In genomic region chr13:57277076-57277475, GRCm38 (mm10) we compare ENCODE assay signal across 11 mouse cellular contexts.
A peak's percentile ranks its signal among the peaks of the same experiment; 100 is the strongest.
DNase-seq lines count a peak whose midpoint lies in the region; ATAC-seq and TF ChIP-seq lines count a peak whose summit lies in the region.
"Had no signal": no experiment of that assay in that cellular context is flagged by ENCODE, and none has a peak within 500 bp of the region (broad histone marks: within the 10 kb centered on the region; RNA-seq: fewer than 3 reads in every experiment).

No protein-coding gene starts in this region.

- DNase-seq in adrenal gland, adult 2 months: peak; percentile 33
- no peak for DNase-seq in adrenal gland, adult 18-20 months (ENCODE audit: low spot score in 2 of 2)
- DNase-seq in hindbrain, embryonic 11.5 days (ENCODE audit: low spot score): peak; percentile 36
- DNase-seq in neural tube, embryonic 10.5 days (ENCODE audit: extremely low spot score, low spot score): peak; percentile 15
- no peak for DNase-seq in stomach, postnatal 0 days (ENCODE audit: low spot score)
- no peak for DNase-seq in Muller cell, postnatal 12 days (ENCODE audit: inconsistent ontology term)
- DNase-seq: heart, postnatal 36 days had no signal

- peak; percentile 48 for TF ChIP-seq CTCF in stomach, postnatal 0 days (IDR thresholded peaks at IDR 0.05; ENCODE audit: low read depth)

- no peak for TF ChIP-seq EP300 in stomach, postnatal 0 days (optimal IDR thresholded peaks at IDR 0.05)

- no peak overlapping the region for H3K27ac ChIP-seq in hindbrain, embryonic 11.5 days (ENCODE audit: low read depth, low read length)
- no peak overlapping the region for H3K27ac ChIP-seq in hindbrain, embryonic 13.5 days
- no peak overlapping the region for H3K27ac ChIP-seq in neural tube, embryonic 15.5 days (replicated peaks)
- H3K27ac ChIP-seq in stomach, postnatal 0 days (replicated peaks): no peak overlapping the region
- H3K27ac ChIP-seq: embryonic facial prominence, embryonic 12.5 days had no signal

- no peaks in the 10 kb centered on the region for H3K36me3 ChIP-seq in hindbrain, embryonic 11.5 days (ENCODE audit: control insufficient read depth, insufficient read depth, low read length)
- no peaks in the 10 kb centered on the region for H3K36me3 ChIP-seq in hindbrain, embryonic 13.5 days
- no peaks in the 10 kb centered on the region for H3K36me3 ChIP-seq in neural tube, embryonic 15.5 days
- H3K36me3 ChIP-seq in stomach, postnatal 0 days (ENCODE audit: control insufficient read depth, insufficient read depth, low read length): no peaks in the 10 kb centered on the region
- H3K36me3 ChIP-seq: embryonic facial prominence, embryonic 12.5 days had no signal

- no peak overlapping the region for H3K9ac ChIP-seq in hindbrain, embryonic 11.5 days (ENCODE audit: low read depth, low read length)
- no peak overlapping the region for H3K9ac ChIP-seq in hindbrain, embryonic 13.5 days
- H3K9ac ChIP-seq in neural tube, embryonic 15.5 days (replicated peaks): no peak overlapping the region
- H3K9ac ChIP-seq in stomach, postnatal 0 days (ENCODE audit: low read length): no peak overlapping the region
- H3K9ac ChIP-seq: embryonic facial prominence, embryonic 12.5 days had no signal

- H3K4me2 ChIP-seq in hindbrain, embryonic 11.5 days (replicated peaks; ENCODE audit: low read depth, low read length): no peak overlapping the region
- H3K4me2 ChIP-seq in hindbrain, embryonic 13.5 days: no peak overlapping the region
- H3K4me2 ChIP-seq in neural tube, embryonic 15.5 days: no peak overlapping the region
- H3K4me2 ChIP-seq in stomach, postnatal 0 days (replicated peaks; ENCODE audit: low read depth): no peak overlapping the region
- H3K4me2 ChIP-seq: embryonic facial prominence, embryonic 12.5 days had no signal

- H3K9me3 ChIP-seq in hindbrain, embryonic 11.5 days (ENCODE audit: control insufficient read depth, low read length): no peaks in the 10 kb centered on the region
- H3K9me3 ChIP-seq in hindbrain, embryonic 13.5 days: no peaks in the 10 kb centered on the region
- no peaks in the 10 kb centered on the region for H3K9me3 ChIP-seq in neural tube, embryonic 15.5 days (replicated peaks)
- no peaks in the 10 kb centered on the region for H3K9me3 ChIP-seq in stomach, postnatal 0 days (ENCODE audit: control insufficient read depth, low read length)
- H3K9me3 ChIP-seq: embryonic facial prominence, embryonic 12.5 days had no signal

- 47% methylated on average over 4 of the region's 4 CpGs for WGBS in hindbrain, embryonic 11.5 days
- WGBS in hindbrain, embryonic 13.5 days: 50% methylated on average over 4 of the region's 4 CpGs
- WGBS in neural tube, embryonic 15.5 days: 48% methylated on average over 4 of the region's 4 CpGs
- WGBS in stomach, postnatal 0 days: 45% methylated on average over 4 of the region's 4 CpGs

- no peak overlapping the region for H3K4me3 ChIP-seq in hindbrain, embryonic 11.5 days (ENCODE audit: low read depth, low read length)
- H3K4me3 ChIP-seq in hindbrain, embryonic 13.5 days: no peak overlapping the region
- H3K4me3 ChIP-seq in neural tube, embryonic 15.5 days (replicated peaks): no peak overlapping the region
- no peak overlapping the region for H3K4me3 ChIP-seq in stomach, postnatal 0 days (ENCODE audit: low read depth, low read length)
- H3K4me3 ChIP-seq: embryonic facial prominence, embryonic 12.5 days had no signal

- no peaks in the 10 kb centered on the region for H3K4me1 ChIP-seq in hindbrain, embryonic 11.5 days (replicated peaks; ENCODE audit: control insufficient read depth, insufficient read depth, low read length)
- H3K4me1 ChIP-seq in hindbrain, embryonic 13.5 days (replicated peaks): peaks cover 7% of the 10 kb centered on the region
- peaks cover 5% of the 10 kb centered on the region for H3K4me1 ChIP-seq in neural tube, embryonic 15.5 days
- H3K4me1 ChIP-seq in stomach, postnatal 0 days (replicated peaks; ENCODE audit: control insufficient read depth, insufficient read depth): no peaks in the 10 kb centered on the region
- H3K4me1 ChIP-seq: embryonic facial prominence, embryonic 12.5 days had no signal

- no peaks in the 10 kb centered on the region for H3K27me3 ChIP-seq in hindbrain, embryonic 11.5 days (ENCODE audit: control insufficient read depth, insufficient read depth, low read length)
- H3K27me3 ChIP-seq in hindbrain, embryonic 13.5 days: no peaks in the 10 kb centered on the region
- no peaks in the 10 kb centered on the region for H3K27me3 ChIP-seq in neural tube, embryonic 15.5 days (replicated peaks)
- no peaks in the 10 kb centered on the region for H3K27me3 ChIP-seq in stomach, postnatal 0 days (ENCODE audit: control insufficient read depth, insufficient read depth, low read length)

- ATAC-seq in hindbrain, embryonic 11.5 days (ENCODE audit: low FRiP score): no peak
- ATAC-seq in hindbrain, embryonic 13.5 days (ENCODE audit: low FRiP score): no peak
- ATAC-seq in neural tube, embryonic 15.5 days (ENCODE audit: low FRiP score): no peak
- ATAC-seq in stomach, postnatal 0 days (ENCODE audit: low FRiP score, low TSS enrichment): no peak
- ATAC-seq: activated CD4-positive, CD25-positive, alpha-beta regulatory T cell, adult 4 months had no signal

Comparison
In these comparisons a context has a peak if more than half of its experiments do, and no peak if none do; other contexts are left out.
1. DNase-seq: peak in adrenal gland, adult 2 months (single experiment), hindbrain, embryonic 11.5 days (single experiment) and neural tube, embryonic 10.5 days (single experiment); none in adrenal gland, adult 18-20 months (0 of 2), stomach, postnatal 0 days (single experiment) and Muller cell, postnatal 12 days (single experiment).